Comparison of ENCODE assay signal across 28 mouse cellular contexts in the genomic region with DNA sequence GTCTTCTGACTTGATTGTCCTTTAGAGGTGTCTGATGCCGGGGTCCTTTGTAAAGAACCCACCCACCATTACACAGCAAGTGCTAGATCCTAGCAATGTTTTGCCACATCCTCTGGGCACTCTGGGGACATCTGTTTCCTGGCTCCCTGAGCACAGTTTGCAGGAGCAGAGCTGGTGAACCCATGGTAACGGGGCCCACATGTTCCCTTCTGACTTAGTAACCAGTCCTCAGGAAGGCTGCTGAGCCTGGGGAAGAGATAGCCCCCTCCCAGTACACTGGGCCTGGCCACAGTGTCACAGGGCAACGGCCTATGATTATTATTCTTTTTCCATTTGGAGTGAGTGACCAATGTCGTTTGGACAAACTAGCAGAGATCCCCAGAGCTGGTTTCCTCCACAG. TPM values are rescaled to one million over a fixed set of nuclear protein-coding genes. Genes with fewer than 3 reads are reported as not detected.
"Had no signal": no experiment of that assay in that cellular context is flagged by ENCODE, and none has a peak within 500 bp of the region (broad histone marks: within the 10 kb centered on the region; RNA-seq: fewer than 3 reads in every experiment).

No protein-coding gene starts in this region.

- H3K4me1 ChIP-seq: heart, embryonic 13.5 days; heart, embryonic 15.5 days; hindbrain, embryonic 10.5 days; hindbrain, embryonic 12.5 days; intestine, embryonic 15.5 days; limb, embryonic 12.5 days; liver, embryonic 13.5 days had no signal

- H3K27me3 ChIP-seq: heart, embryonic 13.5 days; heart, embryonic 15.5 days; hindbrain, embryonic 12.5 days; intestine, embryonic 15.5 days; limb, embryonic 12.5 days; liver, embryonic 13.5 days had no signal

- DNase-seq: gastrocnemius, adult 2 months; gastrocnemius, postnatal 10 days; gastrocnemius, postnatal 25 days; heart, adult 11 months; heart, adult 2 months; heart, postnatal 14 days; heart, postnatal 36 days; kidney, adult 18-20 months; kidney, adult 8-10 months; kidney, postnatal 10 days; kidney, postnatal 4 days; liver; liver, embryonic 13.5 days had no signal

- H3K9ac ChIP-seq: heart, embryonic 13.5 days; heart, embryonic 15.5 days; hindbrain, embryonic 12.5 days; hindbrain, embryonic 14.5 days; intestine, embryonic 15.5 days; limb, embryonic 12.5 days; liver, embryonic 13.5 days had no signal

- H3K27ac ChIP-seq: gastrocnemius, adult 2 months; heart, adult 2 months; heart, embryonic 13.5 days; heart, embryonic 15.5 days; hindbrain, embryonic 10.5 days; hindbrain, embryonic 12.5 days; hindbrain, embryonic 14.5 days; intestine, embryonic 15.5 days; left cerebral cortex, adult 2 months; limb, embryonic 10.5 days; limb, embryonic 12.5 days; liver, embryonic 13.5 days had no signal

- H3K4me3 ChIP-seq: gastrocnemius, adult 2 months; heart, adult 2 months; heart, embryonic 13.5 days; heart, embryonic 15.5 days; hindbrain, embryonic 10.5 days; hindbrain, embryonic 12.5 days; intestine, embryonic 15.5 days; left cerebral cortex, adult 2 months; limb, embryonic 10.5 days; limb, embryonic 12.5 days; liver, embryonic 13.5 days had no signal

- H3K4me2 ChIP-seq: heart, embryonic 11.5 days; heart, embryonic 13.5 days; heart, embryonic 15.5 days; hindbrain, embryonic 12.5 days; hindbrain, embryonic 14.5 days; intestine, embryonic 15.5 days; limb, embryonic 12.5 days; liver, embryonic 11.5 days; liver, embryonic 13.5 days had no signal

- H3K9me3 ChIP-seq: heart, embryonic 13.5 days; heart, embryonic 15.5 days; hindbrain, embryonic 10.5 days; hindbrain, embryonic 12.5 days; intestine, embryonic 15.5 days; limb, embryonic 10.5 days; limb, embryonic 12.5 days; liver, embryonic 13.5 days had no signal

- ATAC-seq: hindbrain, embryonic 16.5 days; inflammation-experienced regulatory T-cells, adult 6 months; intestine, embryonic 15.5 days; intestine, postnatal 0 days had no signal

- H3K36me3 ChIP-seq: heart, embryonic 13.5 days; heart, embryonic 15.5 days; hindbrain, embryonic 10.5 days; hindbrain, embryonic 12.5 days; intestine, embryonic 15.5 days; limb, embryonic 10.5 days; limb, embryonic 12.5 days; liver, embryonic 13.5 days had no signal

RNA-seq across cellular contexts. Expression of a gene that starts 19.1 kb away (rescaled TPM):
- total RNA-seq: gastrocnemius, adult 2 months; gastrocnemius, postnatal 25 days had no signal
- polyA plus RNA-seq: inflammation-experienced regulatory T-cells, adult 6 months; kidney, embryonic 14.5 days; limb, embryonic 10.5 days had no signal
